Mouse (Mus musculus) lung, adult 18-20 months (tissue): ENCODE data around the gene Gpr156.
A peak's percentile ranks its signal among the peaks of the same experiment; 100 is the strongest.
"Not testable (repeated sequence)": the region's sequence is repeated elsewhere in the genome, so short reads cannot be mapped to it uniquely, and the experiment has no call there.

ENCODE experiments used
- DNase-seq, 2 experiments: peaks; one replicate each; pipeline ENCODE4 v3.0.0; 2022; ENCODE audit warnings: mixed read lengths in 2 of 2

The Gpr156 gene

DNA sequence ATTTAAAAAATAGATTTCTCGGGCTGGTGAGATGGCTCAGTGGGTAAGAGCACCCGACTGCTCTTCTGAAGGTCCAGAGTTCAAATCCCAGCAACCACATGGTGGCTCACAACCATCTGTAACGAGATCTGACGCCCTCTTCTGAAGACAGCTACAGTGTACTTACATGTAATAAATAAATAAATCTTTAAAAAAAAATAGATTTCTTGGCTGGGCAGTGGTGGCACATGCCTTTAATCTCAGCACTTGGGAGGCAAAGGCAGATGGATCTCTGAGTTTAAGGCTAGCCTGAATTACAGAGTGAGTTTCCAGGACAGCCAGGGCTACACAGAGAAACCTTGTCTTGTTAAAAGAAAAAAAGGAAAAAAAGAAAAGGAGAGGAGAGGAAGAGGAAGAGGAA is 46.4 kb downstream of the Gpr156 start:
- not testable (repeated sequence) for DNase-seq

GRCm38 (mm10) chr16:37963331-37964281 is 47.3 kb downstream of the Gpr156 start:
- DNase-seq, result no peak

DNA sequence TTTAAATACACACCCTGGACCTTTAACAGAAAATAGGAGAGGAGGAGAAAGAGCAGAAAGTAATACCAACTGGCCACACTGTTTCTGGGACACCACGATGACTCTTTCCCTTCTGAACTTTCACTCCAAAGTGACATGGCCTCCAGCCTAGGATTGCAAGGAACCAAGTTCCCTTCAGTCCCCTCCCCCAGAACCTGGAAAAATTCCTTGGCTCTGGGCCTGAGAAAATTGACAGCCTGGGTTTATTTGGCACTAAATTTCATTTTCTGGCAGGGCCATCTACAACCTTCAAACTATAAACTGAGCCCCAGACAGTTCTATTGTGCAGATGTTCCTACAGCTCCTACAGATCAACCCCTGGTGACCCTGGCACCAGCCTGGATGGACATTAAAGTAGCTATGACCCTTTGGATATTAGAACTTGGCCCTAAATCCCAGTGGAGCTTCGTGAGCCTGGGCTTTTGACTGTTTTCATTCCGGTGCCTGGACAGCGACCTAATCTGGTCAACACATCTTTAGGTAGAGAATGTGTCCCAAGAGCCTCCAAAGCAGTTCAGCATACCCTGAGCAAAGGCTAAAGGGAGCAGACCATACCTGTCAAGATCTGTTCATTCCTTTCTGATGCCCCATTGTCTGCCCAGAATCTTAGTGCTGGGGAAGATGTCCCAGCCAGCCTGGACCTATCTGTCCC is 48.2 kb downstream of the Gpr156 start:
- DNase-seq, result no peak

DNA sequence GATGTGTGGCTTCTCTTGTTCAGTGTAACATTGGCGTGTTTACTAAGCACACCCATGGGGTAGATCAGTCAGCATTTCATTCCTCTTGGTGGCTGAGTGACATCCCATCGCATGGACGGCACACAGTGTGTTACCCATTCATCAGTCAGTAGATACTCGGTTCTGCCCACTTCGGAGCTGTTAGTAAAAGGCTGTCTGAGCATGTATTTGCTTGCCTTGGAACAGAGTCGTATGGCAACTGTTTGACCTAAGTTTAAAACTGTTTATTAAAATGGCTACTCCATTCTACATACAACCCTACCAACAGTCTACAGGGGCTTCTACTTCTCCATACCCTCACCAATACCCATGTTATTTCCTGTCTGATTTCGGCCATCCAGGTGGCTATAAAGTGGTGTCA is 50.6 kb downstream of the Gpr156 start:
- no peak for DNase-seq

- no peak for DNase-seq
Observed at GRCm38 (mm10) chr16:37967415-37967814, 51.1 kb downstream of the Gpr156 start.

DNA sequence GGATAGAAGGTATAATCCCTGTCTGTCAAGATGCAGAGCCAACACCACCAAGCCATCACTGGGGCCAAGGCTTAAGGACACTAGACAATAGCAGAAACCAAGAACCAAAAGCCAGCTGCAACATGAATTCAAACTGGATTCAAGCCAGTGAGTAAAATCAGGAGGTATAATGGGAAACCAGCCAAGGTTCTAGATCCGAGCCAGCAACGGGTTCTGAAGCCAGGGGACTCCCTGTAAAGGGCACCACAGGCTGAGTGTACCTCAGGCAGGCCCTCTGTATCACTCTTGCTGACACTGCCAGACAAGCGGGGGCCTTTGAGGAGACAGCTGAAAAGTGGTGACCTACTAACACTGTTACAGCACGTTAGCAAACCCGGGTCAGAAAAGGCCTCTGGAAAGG is 55.2 kb downstream of the Gpr156 start:
- no peak for DNase-seq

DNA sequence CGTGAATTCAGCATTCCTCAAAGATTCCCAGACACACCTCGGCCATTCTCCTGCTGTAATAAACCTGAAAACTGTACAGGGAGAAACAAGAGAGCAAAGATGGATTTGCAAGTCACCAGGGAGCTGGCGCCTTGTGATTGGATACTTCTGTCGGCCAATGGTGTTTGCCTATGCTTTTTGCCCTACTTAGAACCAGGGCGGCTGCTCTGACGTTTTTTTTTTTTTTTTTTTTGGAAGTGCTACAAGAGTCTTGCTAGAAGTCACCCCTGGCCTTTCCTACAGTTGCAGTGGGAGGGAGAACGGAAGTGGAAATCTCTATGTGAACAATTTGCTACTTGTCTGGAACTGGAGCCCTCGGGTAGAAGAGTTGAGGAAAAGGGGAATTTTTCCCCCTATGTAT is 56.1 kb downstream of the Gpr156 start:
- no peak for DNase-seq

DNA sequence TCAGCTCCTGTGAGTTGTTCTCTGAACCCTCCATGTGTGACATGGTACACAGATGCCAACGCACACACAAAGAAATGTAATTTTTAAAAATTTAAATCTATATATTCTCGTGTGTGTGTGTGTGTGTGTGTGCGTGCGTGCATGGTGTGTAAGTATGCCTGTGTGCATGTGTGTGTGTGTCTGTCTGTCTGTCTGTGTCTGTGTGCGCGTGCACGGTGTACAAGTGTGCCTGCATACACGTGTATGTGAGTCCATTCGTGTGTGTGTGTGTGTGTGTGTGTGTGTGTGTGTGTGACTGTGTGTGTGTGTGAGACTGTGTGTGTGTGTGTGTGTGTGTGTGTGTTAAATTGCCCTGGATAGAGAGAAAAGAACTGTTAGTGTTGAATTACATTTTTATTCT is 56.9 kb downstream of the Gpr156 start:
- DNase-seq, result not testable (repeated sequence)

- no peak for DNase-seq
Observed at GRCm38 (mm10) chr16:37973855-37974519, 57.7 kb downstream of the Gpr156 start.

DNA sequence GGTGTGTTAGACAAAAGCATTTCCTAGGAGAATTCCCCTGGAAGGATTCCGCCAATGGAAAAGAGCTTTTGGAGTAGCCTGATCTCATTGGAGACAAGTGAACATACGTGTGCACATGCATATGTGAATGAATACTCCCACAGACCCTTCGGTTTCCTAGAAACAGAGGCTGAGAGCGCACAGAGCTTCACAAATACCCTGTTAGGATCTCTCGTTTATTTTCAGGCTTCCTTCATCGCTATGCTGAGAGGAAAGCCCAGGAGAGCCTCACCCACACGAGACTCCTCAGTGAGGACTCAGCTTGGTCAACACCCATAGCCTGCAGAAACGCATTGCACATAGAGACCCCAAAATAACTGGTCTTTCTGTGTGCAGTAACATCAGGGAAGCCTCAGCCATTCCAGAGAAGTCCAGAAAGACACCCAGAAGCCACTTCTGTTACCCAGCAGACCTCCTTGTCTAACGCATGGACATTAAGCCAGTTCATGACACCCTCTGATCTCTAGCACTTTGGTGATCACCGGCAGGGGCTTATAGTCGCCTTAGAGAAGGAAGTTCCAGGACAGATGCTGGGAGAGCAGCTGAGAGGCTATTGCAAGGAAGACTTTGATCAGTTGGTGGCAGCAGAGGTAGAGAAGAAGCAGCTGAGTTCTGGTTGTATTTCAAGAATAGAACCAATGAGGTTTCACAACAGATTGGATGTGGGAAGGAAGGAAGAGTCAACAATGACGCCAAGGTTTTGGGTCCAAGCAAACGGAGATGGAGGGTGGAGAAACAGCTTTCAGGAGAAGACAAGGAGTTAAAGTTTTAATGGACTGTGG is 58.4 kb downstream of the Gpr156 start:
- peak; percentile 35 to 60 for DNase-seq

DNA sequence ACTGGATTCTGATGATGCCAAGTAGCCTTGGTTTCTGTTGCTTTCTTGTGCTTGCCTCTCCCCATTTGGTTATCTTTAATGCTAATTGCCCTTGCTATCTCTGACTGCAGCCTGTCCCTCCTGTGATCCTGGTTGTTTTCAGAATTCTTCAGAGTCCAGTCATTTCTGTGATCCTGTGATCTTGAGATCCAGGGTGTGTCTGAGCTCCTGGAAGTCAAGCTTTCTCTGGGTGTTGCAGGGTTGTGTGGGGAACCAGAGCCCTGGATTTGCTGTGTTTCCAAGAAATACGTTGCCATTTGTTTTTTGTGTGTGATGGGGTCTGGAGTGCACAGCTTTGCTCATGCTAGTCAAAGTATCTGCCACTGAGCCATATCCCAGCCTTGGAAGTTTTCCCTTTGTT is 65.6 kb downstream of the Gpr156 start:
- DNase-seq, result no peak

DNA sequence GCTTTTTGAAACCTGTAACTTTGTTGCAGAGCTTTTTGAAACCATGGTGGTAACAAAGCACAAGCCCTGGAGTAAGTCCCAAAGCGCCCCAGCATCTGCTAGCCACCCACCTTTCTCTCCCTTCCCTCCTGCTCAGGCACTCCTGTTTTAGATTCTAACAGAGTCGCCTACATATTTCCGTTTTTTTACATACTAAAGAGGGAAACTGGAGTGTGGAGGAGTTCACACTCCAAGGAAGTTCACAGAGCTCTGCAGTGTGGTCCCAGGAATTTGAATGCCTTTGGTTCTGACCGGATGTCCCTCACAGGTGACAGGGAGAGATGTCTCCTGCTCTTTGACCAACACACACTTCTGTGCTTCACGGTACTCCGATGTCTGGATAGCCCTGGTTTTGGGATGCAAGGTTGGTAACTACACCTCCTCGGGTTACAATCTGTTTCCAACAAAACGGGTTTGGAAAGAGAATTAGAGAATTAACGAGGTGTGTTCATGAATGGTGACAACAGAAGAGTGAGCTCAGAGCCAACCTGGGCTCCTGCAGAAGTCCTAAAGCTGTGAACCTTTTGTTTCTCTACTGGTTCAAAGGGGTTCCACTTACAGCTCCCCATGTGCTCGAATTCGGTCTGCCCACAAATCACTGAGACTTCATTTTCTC is 72.0 kb downstream of the Gpr156 start:
- no peak for DNase-seq

- DNase-seq, result no peak
Observed at GRCm38 (mm10) chr16:37989796-37990195, 73.5 kb downstream of the Gpr156 start.

DNA sequence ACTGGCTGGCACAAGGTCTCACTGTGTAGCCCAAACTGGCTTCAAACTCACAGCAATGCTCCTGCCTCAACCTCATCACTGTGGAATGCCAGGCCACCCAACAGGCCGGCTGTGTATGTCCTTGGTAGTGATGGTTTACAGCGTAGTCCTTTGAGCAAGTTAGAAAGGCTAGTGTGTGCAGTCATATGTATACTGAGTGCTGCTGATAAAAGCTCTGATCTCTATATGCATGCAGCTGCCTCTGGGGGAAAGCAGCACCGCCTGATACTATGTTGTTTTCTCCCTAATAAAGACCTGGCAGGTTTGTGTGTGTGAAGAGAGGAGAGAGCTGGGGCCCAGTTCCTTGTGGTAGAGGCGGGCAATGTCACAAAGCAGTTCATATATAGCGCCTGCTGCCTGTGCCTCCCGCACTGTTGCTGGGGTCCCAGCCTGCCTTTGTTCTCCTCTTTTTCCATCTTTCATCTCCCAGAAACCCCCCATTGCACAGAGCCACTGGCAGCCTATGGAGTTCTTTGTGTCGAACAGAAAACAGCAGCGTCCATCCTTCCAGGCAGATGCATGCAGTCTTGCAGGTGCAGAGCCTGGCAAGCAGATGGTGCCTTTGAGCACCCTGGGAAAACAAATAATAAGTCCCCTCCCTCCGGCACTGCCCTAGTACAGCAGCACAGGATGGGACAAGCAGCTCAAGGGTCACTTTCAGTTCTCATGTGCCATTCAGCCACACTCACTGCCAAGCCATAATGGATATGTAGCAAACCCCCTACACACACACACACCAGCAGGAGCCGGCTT is 74.5 kb downstream of the Gpr156 start:
- peak; percentile 57 to 73 for DNase-seq

DNA sequence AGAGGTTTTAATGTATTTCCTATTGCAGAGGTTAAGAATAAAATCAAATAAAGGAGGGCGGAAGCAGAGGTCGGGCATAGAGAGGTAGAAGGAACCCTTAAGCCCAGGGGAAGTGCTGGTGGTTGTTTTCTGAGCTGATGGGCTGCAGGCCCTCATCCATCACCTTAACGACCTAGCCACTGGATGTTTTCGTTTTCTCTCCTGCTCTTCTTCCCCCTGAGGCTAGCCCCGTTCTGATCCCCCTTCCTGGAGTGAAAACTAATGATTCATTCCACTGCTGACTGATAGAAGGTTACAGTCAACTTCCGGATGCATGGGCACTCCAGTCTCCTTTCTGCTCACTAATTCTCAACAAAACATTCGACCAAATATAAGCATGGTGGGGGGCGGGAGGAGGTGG is 76.5 kb downstream of the Gpr156 start:
- no peak for DNase-seq

DNA sequence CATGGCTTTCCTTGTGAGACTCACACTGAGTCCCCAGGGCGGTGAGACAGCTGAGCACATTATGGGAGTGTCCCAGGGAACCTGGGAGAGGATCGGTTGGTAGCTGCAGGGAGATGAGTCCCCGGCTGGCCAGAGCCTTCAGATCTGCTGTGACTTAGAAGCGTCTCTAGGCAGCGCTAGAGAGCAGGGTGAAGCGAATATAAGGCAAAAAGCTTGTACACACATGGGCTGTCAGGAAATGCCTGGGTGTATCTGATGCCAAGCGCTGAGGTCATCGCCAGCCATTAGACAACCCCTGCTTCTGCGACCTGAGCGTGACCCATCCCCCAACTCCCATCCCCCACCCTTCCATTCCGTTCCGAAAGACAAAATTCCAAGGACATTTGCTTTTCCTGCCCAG is 78.4 kb downstream of the Gpr156 start:
- DNase-seq, result peak; percentile 81 to 87

- DNase-seq, result peak; percentile 82 to 87
Observed at GRCm38 (mm10) chr16:37997771-37998170, 81.5 kb downstream of the Gpr156 start.

DNA sequence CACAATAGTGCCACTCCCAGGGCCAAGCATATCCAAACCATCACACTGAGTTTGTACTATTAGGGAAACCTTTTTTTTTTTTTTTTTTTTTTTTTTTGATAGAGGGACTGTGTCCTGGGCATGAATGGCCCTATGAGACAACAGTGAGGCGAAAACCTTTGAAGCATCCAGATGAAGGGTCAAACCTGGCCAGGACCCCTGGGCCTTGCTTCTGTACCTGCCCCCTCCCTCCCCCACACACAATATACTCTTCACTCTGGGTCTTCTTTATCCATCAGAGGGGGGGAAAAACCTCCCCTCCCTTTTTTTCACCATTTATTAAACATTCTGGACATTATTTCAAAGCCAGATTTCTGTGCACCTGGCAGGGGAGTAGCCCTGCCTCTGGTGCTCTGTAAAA is 83.5 kb downstream of the Gpr156 start:
- no peak for DNase-seq

DNA sequence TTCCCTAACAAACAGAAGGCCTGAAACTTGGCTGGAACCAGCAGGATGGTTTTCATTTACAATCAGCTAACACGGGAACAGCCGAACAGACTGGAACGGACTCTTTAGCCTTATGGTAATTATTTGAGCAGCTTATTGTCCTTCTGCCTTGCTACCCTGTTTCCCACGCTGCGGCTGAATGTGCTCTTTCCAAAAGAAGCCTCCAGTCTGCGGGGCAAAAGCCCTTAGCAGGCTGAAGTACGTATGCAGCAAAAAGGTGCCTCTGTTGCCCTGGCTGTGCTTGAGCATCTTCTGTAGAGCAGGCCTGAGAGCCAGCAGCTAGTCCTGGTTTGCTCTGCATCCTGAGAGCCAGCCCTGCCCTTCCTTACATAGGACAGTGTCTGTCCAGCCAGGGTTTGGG is 83.9 kb downstream of the Gpr156 start:
- no peak for DNase-seq

DNA sequence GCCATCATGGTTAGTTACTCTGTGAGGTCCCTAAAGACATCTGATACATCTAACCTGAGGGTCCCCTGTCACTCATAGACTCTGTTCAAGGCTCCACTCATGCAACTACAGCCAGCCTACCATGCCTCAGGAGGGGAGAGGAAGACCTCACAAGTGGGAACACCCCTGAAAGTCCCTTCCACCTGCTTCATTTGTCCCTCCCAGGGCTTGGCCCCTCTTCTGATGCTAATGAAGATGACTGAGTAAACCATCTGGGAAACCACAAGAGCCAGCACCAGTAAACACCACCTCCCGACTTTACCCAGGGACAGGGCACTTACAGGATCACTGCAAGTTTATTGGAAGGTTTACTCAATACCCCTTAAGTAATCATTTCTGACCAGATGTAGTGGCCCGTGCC is 85.5 kb downstream of the Gpr156 start:
- peak in 1 of 2 experiments; percentile 8 for DNase-seq

DNA sequence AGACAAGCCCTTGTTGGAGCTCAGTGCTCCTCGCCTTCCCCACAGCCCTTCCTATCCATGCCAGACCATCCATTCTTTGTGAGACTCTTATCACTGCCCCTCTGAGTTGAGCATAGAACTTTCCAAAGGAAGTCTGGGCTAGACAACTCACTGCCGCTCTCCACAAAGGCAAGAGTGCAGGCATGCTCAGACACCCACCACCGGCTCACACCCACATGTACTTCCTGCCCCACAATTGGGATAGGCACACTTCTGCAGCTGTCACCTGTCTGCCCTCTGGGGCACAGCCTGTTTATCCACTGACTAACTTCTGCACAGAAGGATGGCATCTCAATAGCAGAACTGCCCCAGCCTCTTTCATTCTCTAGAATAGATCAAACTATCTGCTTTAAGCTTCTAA is 86.2 kb downstream of the Gpr156 start:
- DNase-seq, result no peak
